Mouse (Mus musculus): ENCODE results near the gene S1pr2.
"Not testable (repeated sequence)": the region's sequence is repeated elsewhere in the genome, so short reads cannot be mapped to it uniquely, and the experiment has no call there.

Gene S1pr2

GRCm38 (mm10) chr9:21000811-21001210 is 24.2 kb upstream of the S1pr2 start:
- DNase-seq (ENCODE audit: low spot score): no peak

- DNase-seq (ENCODE audit: low spot score): not testable (repeated sequence)
These were observed 21.8 kb upstream of the S1pr2 start for GRCm38 (mm10) chr9:20998337-20998736.

GRCm38 (mm10) chr9:20997065-20997464 is 20.5 kb upstream of the S1pr2 start:
- no peak for DNase-seq (ENCODE audit: low spot score)

GRCm38 (mm10) chr9:20995069-20995468 is 18.5 kb upstream of the S1pr2 start:
- DNase-seq (ENCODE audit: low spot score): no peak

GRCm38 (mm10) chr9:20993165-20993898 is 16.8 kb upstream of the S1pr2 start:
- DNase-seq (ENCODE audit: low spot score): no peak

GRCm38 (mm10) chr9:20991587-20991986 is 15.0 kb upstream of the S1pr2 start:
- no peak for DNase-seq (ENCODE audit: low spot score)

- DNase-seq (ENCODE audit: low spot score): peak; percentile 26
These were observed 14.3 kb upstream of the S1pr2 start for GRCm38 (mm10) chr9:20990861-20991260.

- no peak for DNase-seq (ENCODE audit: low spot score)
These were observed 11.4 kb upstream of the S1pr2 start for GRCm38 (mm10) chr9:20987953-20988352.

- peak; percentile 32 for DNase-seq (ENCODE audit: low spot score)
These were observed 10.5 kb upstream of the S1pr2 start for GRCm38 (mm10) chr9:20986952-20987686.

- no peak for DNase-seq (ENCODE audit: low spot score)
These were observed 6.6 kb upstream of the S1pr2 start for GRCm38 (mm10) chr9:20983169-20983568.

GRCm38 (mm10) chr9:20982171-20982570 is 5.6 kb upstream of the S1pr2 start:
- no peak for DNase-seq (ENCODE audit: low spot score)

- DNase-seq (ENCODE audit: low spot score): no peak
These were observed 3.2 kb upstream of the S1pr2 start for GRCm38 (mm10) chr9:20979769-20980168.

- DNase-seq (ENCODE audit: low spot score): no peak
These were observed 2.6 kb upstream of the S1pr2 start for GRCm38 (mm10) chr9:20979181-20979580.

- no peak for DNase-seq (ENCODE audit: low spot score)
These were observed 2.0 kb upstream of the S1pr2 start for GRCm38 (mm10) chr9:20978409-20979095.

GRCm38 (mm10) chr9:20976961-20977689 is 544 bp upstream of the S1pr2 start:
- no peak for DNase-seq (ENCODE audit: low spot score)

GRCm38 (mm10) chr9:20975431-20976215 is 958 bp downstream of the S1pr2 start:
- DNase-seq (ENCODE audit: low spot score): peak; percentile 43

GRCm38 (mm10) chr9:20973682-20974075 is 2.9 kb downstream of the S1pr2 start:
- no peak for DNase-seq (ENCODE audit: low spot score)

- DNase-seq (ENCODE audit: low spot score): no peak
These were observed 3.4 kb downstream of the S1pr2 start for GRCm38 (mm10) chr9:20973001-20973681.

GRCm38 (mm10) chr9:20972141-20972992 is 4.2 kb downstream of the S1pr2 start:
- DNase-seq (ENCODE audit: low spot score): peak; percentile 47

GRCm38 (mm10) chr9:20971751-20972140 is 4.8 kb downstream of the S1pr2 start:
- peak; percentile 13 for DNase-seq (ENCODE audit: low spot score)
